Mouse (Mus musculus): Measurements from ENCODE around the gene H2afj. TPM values are rescaled to one million over a fixed set of nuclear protein-coding genes. Genes with fewer than 3 reads are reported as not detected.
A peak's percentile ranks its signal among the peaks of the same experiment; 100 is the strongest.
"Not testable (repeated sequence)": the region's sequence is repeated elsewhere in the genome, so short reads cannot be mapped to it uniquely, and the experiment has no call there.

Gene H2afj
- 100 to 1,000 TPM; 173 to 208 TPM for total RNA-seq (2021)
- long read RNA-seq, experiment 1, transcript H2afj-201 (1 exons, 1,831 nt) = major isoform, 624 of 628 reads
- long read RNA-seq, experiment 1, partial matches to known transcripts = 0 of 628 reads
- long read RNA-seq, experiment 1, other reads (novel, unspliced or antisense) = 1 of 628 reads
- long read RNA-seq, experiment 2, transcript H2afj-201 (1 exons, 1,831 nt) = major isoform, 213 of 213 reads
- long read RNA-seq, experiment 2, partial matches to known transcripts = 0 of 213 reads
- long read RNA-seq, experiment 2, other reads (novel, unspliced or antisense) = 0 of 213 reads

GRCm38 (mm10) chr6:136808014-136808417, at the start of gene H2afj:
H2afj (plus strand) TSS chr6:136808244.
- peak; percentile 98 to 99 for DNase-seq

DNA sequence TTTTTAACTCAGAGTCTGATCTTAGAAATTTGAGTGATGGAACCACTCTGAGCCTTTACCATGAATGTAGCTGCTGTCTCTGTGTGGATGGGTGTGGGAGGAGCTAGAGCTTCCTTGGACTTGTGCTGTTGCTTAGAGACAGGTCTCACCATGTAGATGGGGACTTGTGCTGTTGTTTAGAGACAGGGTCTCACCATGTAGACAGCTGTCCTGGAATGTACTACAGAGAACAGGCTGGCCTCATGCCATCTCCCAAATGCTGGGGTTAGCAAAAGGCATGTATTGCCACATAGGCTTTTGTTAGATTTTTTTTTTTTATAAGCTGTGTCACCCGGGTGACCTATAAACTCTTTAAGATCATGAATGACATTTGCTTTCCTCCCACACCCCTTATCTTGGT, 44.1 kb upstream of the H2afj start:
- DNase-seq = no peak

- no peak for DNase-seq
Measured at GRCm38 (mm10) chr6:136769143-136769542, 38.9 kb upstream of the H2afj start.

DNA sequence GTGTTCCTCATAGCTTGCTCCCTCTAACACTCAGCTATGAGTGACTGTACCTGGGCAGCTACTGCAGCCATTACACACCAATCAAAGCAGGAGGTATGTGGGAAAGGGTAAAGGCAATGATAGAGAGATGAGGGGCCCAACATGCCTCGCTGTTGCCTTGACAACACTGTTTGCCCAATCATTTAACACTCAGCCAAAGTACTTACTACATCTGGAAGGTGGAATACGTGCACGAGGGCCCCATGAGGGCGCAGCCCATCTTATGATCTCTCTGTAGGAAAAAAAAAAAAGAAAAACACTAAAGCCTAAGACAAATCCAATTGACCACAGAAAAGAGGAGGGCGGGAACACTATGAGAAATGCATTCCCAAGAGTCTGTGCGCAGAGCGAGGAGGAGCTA, 38.2 kb upstream of the H2afj start:
- no peak for DNase-seq

- no peak for DNase-seq
Measured at GRCm38 (mm10) chr6:136776392-136776791, 31.7 kb upstream of the H2afj start.

DNA sequence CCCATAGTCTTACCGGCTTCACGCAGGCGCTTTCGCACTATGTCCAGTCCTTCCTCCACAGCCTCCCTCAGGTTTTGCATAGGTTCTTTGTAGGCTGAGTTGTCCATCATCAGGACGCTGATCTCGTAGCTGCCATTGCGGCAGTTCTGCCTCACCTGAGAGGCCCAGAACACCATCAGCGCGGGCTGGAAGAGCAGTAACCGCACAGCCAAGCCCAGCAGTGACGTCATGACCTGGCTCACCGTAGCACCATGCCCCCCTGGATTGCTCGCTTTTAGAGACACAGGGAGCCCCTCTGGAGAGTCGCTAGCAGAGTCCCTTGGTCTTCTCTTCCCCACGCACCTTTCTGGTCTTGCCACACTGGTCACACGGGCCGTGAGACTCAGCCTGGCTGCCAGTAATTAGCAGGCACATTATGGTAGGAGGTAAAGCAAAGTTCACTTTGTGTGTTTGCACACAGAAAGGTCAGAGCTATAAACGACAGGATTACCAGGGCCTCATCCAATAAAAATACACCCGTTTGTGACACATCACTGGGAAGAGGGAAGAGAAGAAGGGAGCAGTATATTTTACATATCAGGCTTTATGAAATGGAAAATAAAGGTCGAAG, 26.6 kb upstream of the H2afj start, which contains the start of gene Gucy2c:
TSS of gene Gucy2c (minus strand) at position 389 of the 610 bp plus-strand sequence.
- no peak for DNase-seq

GRCm38 (mm10) chr6:136782146-136782545, 25.9 kb upstream of the H2afj start:
- no peak for DNase-seq

GRCm38 (mm10) chr6:136782761-136783160, 25.3 kb upstream of the H2afj start:
- no peak for DNase-seq

- DNase-seq = peak in 1 of 2 experiments; percentile 20
Measured at GRCm38 (mm10) chr6:136789391-136789971, 18.6 kb upstream of the H2afj start.

- DNase-seq = no peak
Measured at GRCm38 (mm10) chr6:136792884-136793758, 14.9 kb upstream of the H2afj start.

- no peak for DNase-seq
Measured at GRCm38 (mm10) chr6:136793831-136794525, 14.1 kb upstream of the H2afj start.

DNA sequence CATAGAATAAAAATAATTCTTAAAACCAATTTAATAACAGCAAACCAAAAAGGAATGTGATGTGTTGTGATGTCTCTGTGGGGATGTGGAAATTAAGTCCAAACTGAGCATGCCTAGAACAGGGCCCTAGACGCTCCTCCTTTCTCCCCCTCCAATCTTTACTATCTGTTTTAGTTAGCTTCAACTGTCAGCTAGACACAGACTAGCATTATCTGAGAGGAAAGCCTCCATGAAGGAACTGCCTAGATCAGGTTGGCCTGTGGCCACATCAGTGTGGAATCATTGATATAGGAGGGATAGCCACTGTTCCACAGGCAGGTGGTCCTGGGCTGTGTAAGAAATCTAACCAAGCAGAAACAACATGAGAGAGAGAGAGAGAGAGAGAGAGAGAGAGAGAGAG, 12.9 kb upstream of the H2afj start:
- DNase-seq = no peak

DNA sequence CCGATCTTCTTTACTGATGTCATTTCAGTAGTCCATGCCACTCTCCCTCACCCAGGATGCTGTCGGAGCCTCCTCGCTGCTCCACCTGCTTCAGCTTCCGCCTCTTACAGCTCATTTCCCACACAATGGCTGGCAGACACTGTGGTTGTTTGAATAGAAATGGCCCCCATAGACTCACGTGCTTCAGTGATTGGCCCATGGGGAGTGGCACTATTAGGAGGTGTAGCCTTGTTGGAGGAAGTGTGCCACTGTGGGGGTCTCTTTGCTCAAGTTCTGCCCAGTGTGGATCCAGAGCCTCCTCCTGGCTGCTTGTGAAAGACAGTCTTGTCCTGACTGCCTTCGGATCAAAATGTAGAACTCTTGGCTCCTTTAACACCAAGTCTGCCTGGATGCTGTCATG, 12.2 kb upstream of the H2afj start:
- no peak for DNase-seq

GRCm38 (mm10) chr6:136797874-136798693, 10.0 kb upstream of the H2afj start:
- DNase-seq = not testable (repeated sequence)

GRCm38 (mm10) chr6:136800710-136801109, 7.3 kb upstream of the H2afj start:
- DNase-seq = no peak

- DNase-seq = no peak
Measured at GRCm38 (mm10) chr6:136801274-136801673, 6.8 kb upstream of the H2afj start.

DNA sequence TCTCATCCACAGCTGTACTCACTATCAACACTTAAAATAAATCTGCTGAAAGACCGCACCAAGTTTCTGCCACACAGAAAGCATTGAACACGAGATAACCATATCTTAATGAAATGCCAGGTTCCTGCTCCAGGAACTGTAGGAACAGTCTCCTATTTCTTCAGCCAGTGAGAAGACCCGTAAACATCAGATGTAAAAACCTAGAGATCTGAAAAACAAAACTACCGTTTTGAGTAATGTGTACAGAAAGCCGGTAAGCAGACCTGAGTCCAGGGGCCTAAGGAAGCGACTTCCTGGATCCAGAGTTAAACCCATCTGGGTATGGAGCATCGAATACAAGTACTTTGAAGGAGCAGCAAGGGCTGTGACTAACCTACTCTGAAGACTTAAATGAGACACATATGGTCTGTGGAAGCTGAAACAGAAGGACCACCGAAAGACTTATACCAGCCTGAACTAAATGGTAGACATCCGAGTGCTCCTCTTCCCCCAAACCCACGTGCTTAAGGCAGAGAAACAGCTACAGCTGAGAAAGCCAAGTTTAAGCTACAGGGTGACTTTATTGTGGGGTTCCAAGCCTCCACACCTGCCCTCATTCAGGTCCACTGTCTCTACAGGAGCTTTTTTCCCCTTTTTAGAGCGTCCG, 4.8 kb upstream of the H2afj start:
- DNase-seq = no peak

DNA sequence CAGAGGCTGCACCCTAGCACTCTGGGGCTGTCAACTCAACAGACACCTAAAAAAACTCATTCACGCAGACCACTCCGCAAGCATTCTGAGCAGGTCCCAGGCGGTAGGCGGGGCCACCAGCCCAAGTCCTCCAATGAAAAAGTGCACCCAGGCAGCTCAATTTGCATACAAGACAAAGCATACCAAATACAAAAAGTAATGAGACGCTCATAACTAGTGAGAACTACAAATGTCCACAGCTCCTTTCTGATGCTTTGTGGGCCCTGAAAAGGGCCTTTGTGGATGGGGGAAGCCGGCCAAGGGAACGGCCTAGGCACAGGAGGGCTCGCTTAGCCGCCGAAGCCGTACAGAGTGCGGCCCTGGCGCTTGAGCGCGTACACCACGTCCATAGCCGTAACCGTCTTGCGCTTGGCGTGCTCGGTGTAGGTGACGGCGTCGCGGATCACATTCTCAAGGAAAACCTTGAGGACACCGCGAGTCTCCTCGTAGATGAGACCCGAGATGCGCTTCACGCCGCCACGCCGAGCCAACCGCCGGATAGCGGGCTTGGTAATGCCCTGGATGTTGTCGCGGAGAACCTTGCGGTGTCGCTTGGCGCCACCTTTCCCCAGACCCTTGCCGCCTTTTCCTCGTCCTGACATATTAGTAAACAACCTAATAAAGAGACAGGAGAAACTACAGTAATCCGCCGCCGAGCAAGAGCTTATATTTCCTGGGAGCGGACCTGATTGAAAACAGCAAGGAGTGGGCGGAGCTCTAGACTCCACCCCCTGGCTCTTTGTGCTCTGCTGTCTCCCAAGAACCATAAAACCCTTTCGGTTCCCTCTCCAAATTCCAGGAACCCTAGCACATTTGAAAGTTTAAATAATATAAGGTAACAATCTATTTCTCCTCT, 4.1 kb upstream of the H2afj start, which contains the start of gene Hist4h4:
TSS of gene Hist4h4 (minus strand) at position 677 of the 895 bp plus-strand sequence.
- peak; percentile 93 to 96 for DNase-seq
